Mouse (Mus musculus) hindbrain, embryonic 14.5 days (tissue): Measurements from ENCODE around the gene Sdr39u1. TPM values are rescaled to one million over a fixed set of nuclear protein-coding genes. Genes with fewer than 3 reads are reported as not detected.

Experiments used
- ATAC-seq: fragments of 200-750 bp; cut with Nextera tagmentation; 2 replicates; pipeline ENCODE4 v1.8.0; 2017; ENCODE audit warnings: moderate number of reproducible peaks, mild to moderate bottlenecking, moderate TSS enrichment, moderate library complexity; ENCODE audit not compliant: low FRiP score
- DNase-seq: peaks from one replicate; pipeline ENCODE4 v3.0.0-alpha.2; 2015; ENCODE audit warnings: low spot score
- H3K27ac ChIP-seq: fragments of 300-500 bp; sonication (generic); 2 replicates; pipeline ENCODE4 v1.5.1; 2014; ENCODE audit warnings: mild to moderate bottlenecking, moderate library complexity
- H3K27me3 ChIP-seq: fragments of 300-500 bp; sonication (generic); 2 replicates; pipeline ENCODE4 v1.6.1; 2014; ENCODE audit warnings: mild to moderate bottlenecking, low read length, mixed read lengths; ENCODE audit not compliant: control insufficient read depth, insufficient read depth
- H3K36me3 ChIP-seq: fragments of 300-500 bp; sonication (generic); replicated peaks from 2 replicates; pipeline ENCODE4 v1.6.1; 2014; ENCODE audit not compliant: control insufficient read depth, insufficient read depth
- H3K4me1 ChIP-seq: fragments of 300-500 bp; sonication (generic); replicated peaks from 2 replicates; pipeline ENCODE4 v1.6.1; 2014; ENCODE audit warnings: antibody characterized with exemption, low read length, mixed read lengths; ENCODE audit not compliant: control insufficient read depth, insufficient read depth
- H3K4me2 ChIP-seq: fragments of 300-500 bp; sonication (generic); replicated peaks from 2 replicates; pipeline ENCODE4 v1.6.1; 2014; ENCODE audit warnings: mild to moderate bottlenecking, moderate library complexity
- H3K4me3 ChIP-seq: fragments of 300-500 bp; sonication (generic); replicated peaks from 2 replicates; pipeline ENCODE4 v1.5.1; 2014; ENCODE audit warnings: mild to moderate bottlenecking, low read length
- H3K9ac ChIP-seq: fragments of 300-500 bp; sonication (generic); 2 replicates; pipeline ENCODE4 v1.6.1; 2014
- H3K9me3 ChIP-seq: fragments of 300-500 bp; sonication (generic); 2 replicates; pipeline ENCODE4 v1.6.1; 2016; ENCODE audit warnings: low read length; ENCODE audit not compliant: control insufficient read depth
- WGBS: fragments of 180-500 bp; shearing (Covaris S2); extraction: QIAGEN DNeasy Blood & Tissue Kit; methylation state at CpG from one replicate; pipeline ENCODE4 v1.1.7; 2014; 5-methylcytosine and 5-hydroxymethylcytosine counted together
- polyA plus RNA-seq: library from polyadenylated mRNA; unstranded; fragments of >200 nt; fragmentation: Nextera tagmentation; extraction: Ambion mirVana; gene quantifications from 2 replicates; pipeline ENCODE4 v1.2.1, GENCODE M21; 2014

Gene Sdr39u1
- polyA plus RNA-seq, 1 experiment from 2014 or later: 131 TPM

DNA sequence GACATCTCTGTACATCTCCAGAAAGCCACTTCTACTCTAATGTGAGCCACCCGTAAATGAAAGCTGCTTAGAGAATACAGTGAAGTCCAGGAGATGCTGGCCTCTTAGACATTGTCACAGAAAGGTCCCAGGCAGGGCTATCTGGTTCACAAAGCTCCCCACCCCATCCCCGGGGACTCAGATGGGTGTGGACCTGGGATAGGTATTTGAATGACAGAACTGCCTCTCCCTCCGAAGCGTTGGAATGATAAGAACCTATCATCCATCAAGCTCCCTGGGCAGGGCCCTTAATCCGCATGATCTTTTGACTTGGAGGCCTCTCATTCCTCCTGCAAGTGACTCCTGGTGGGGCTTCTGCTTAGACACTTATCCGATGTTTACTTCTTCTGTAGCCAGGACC, 49.2 kb downstream of the Sdr39u1 start:
- H3K9me3 ChIP-seq: no peaks in the 10 kb centered on the region
- H3K9ac ChIP-seq: no peak overlapping the region
- H3K4me2 ChIP-seq: no peak overlapping the region
- H3K27me3 ChIP-seq: no peaks in the 10 kb centered on the region
- H3K4me3 ChIP-seq: no peak overlapping the region
- peaks cover 24% of the 10 kb centered on the region for H3K4me1 ChIP-seq
- no peak for ATAC-seq
- WGBS: 78% methylated on average over 6 of the region's 6 CpGs
- H3K36me3 ChIP-seq: no peaks in the 10 kb centered on the region
- no peak for DNase-seq
- H3K27ac ChIP-seq: no peak overlapping the region

Other genes starting within 250 kb of the Sdr39u1 start
- 70.4 and 71.0 TPM in 2 replicates for gene Mdp1, start 239.8 kb downstream of the Sdr39u1 start, polyA plus RNA-seq
- gene Gmpr2, start 228.4 kb downstream of the Sdr39u1 start, polyA plus RNA-seq: 35.8 and 40.8 TPM in 2 replicates
- gene Nedd8, start 228.2 kb downstream of the Sdr39u1 start, polyA plus RNA-seq: 544 and 612 TPM in 2 replicates
- 24.3 and 25.1 TPM in 2 replicates for gene Tinf2, start 218.5 kb downstream of the Sdr39u1 start, polyA plus RNA-seq
- 0.14 and 0.25 TPM in 2 replicates for gene Tgm1, start 186.4 kb downstream of the Sdr39u1 start, polyA plus RNA-seq
- 46.2 and 48.8 TPM in 2 replicates for gene Rabggta, start 178.0 kb downstream of the Sdr39u1 start, polyA plus RNA-seq
- 70.8 and 72.3 TPM in 2 replicates for gene Dhrs1, start 154.6 kb downstream of the Sdr39u1 start, polyA plus RNA-seq
- 31.4 and 33.0 TPM in 2 replicates for gene Nop9, start 154.6 kb downstream of the Sdr39u1 start, polyA plus RNA-seq
- gene Cideb, start 141.8 kb downstream of the Sdr39u1 start, polyA plus RNA-seq: not detected in 2 replicates
- gene Ltb4r2, start 138.9 kb downstream of the Sdr39u1 start, polyA plus RNA-seq: 0.36 and 0.70 TPM in 2 replicates
- 0.20 TPM in 1 of 2 replicates, not detected in the other for gene Ltb4r1, start 134.3 kb downstream of the Sdr39u1 start, polyA plus RNA-seq
- 5.0 and 5.8 TPM in 2 replicates for gene Adcy4, start 116.2 kb downstream of the Sdr39u1 start, polyA plus RNA-seq
- 1.8 and 2.9 TPM in 2 replicates for gene Ripk3, start 111.4 kb downstream of the Sdr39u1 start, polyA plus RNA-seq
- gene Nfatc4, start 77.1 kb downstream of the Sdr39u1 start, polyA plus RNA-seq: 9.4 and 10.1 TPM in 2 replicates
- 10.8 and 11.7 TPM in 2 replicates for gene Nynrin, start 46.3 kb downstream of the Sdr39u1 start, polyA plus RNA-seq
- gene Cbln3, start 15.9 kb downstream of the Sdr39u1 start, polyA plus RNA-seq: 0.51 and 0.56 TPM in 2 replicates
- 6.6 and 7.0 TPM in 2 replicates for gene Khnyn, start 15.3 kb downstream of the Sdr39u1 start, polyA plus RNA-seq
- gene Cma1, start 44.4 kb upstream of the Sdr39u1 start, polyA plus RNA-seq: 0.60 TPM in 1 of 2 replicates, not detected in the other
- gene Cma2, start 50.7 kb upstream of the Sdr39u1 start, polyA plus RNA-seq: not detected in 2 replicates
- not detected in 2 replicates for gene Mcpt1, start 117.7 kb upstream of the Sdr39u1 start, polyA plus RNA-seq
- gene Mcpt9, start 130.2 kb upstream of the Sdr39u1 start, polyA plus RNA-seq: not detected in 2 replicates
- gene Mcpt2, start 141.7 kb upstream of the Sdr39u1 start, polyA plus RNA-seq: not detected in 2 replicates
- not detected in 2 replicates for gene Mcpt4, start 162.0 kb upstream of the Sdr39u1 start, polyA plus RNA-seq
- not detected in 2 replicates for gene Mcpt8, start 185.0 kb upstream of the Sdr39u1 start, polyA plus RNA-seq
- gene Ctsg, start 202.3 kb upstream of the Sdr39u1 start, polyA plus RNA-seq: not detected in 2 replicates
- not detected in 2 replicates for gene Gzme, start 220.3 kb upstream of the Sdr39u1 start, polyA plus RNA-seq
- gene Gzmd, start 232.3 kb upstream of the Sdr39u1 start, polyA plus RNA-seq: not detected in 2 replicates